In genomic region chrX:144536431-144536830, GRCm38 (mm10) we compare ENCODE assay signal across 21 mouse cellular contexts.
DNase-seq lines count a peak whose midpoint lies in the region; ATAC-seq lines count a peak whose summit lies in the region.
"Had no signal": no experiment of that assay in that cellular context is flagged by ENCODE, and none has a peak within 500 bp of the region (broad histone marks: within the 10 kb centered on the region; RNA-seq: fewer than 3 reads in every experiment).

No protein-coding gene starts in this region.

- no peak overlapping the region for H3K4me2 ChIP-seq in liver, embryonic 16.5 days (ENCODE audit: low read depth, low read length)
- H3K4me2 ChIP-seq: embryonic facial prominence, embryonic 15.5 days; heart, embryonic 12.5 days; hindbrain, embryonic 13.5 days; limb, embryonic 12.5 days; midbrain, embryonic 11.5 days had no signal

- H3K4me1 ChIP-seq in liver, embryonic 16.5 days (ENCODE audit: control insufficient read depth, low read depth, low read length), result no peaks in the 10 kb centered on the region
- H3K4me1 ChIP-seq: embryonic facial prominence, embryonic 15.5 days; heart, embryonic 12.5 days; hindbrain, embryonic 13.5 days; limb, embryonic 12.5 days had no signal

- H3K36me3 ChIP-seq in liver, embryonic 16.5 days (ENCODE audit: control insufficient read depth, insufficient read depth), result no peaks in the 10 kb centered on the region
- H3K36me3 ChIP-seq: embryonic facial prominence, embryonic 15.5 days; heart, embryonic 12.5 days; hindbrain, embryonic 13.5 days; limb, embryonic 12.5 days had no signal

- no peaks in the 10 kb centered on the region for H3K9me3 ChIP-seq in liver, embryonic 16.5 days (replicated peaks; ENCODE audit: control insufficient read depth, low read length)
- H3K9me3 ChIP-seq: embryonic facial prominence, embryonic 15.5 days; heart, embryonic 12.5 days; hindbrain, embryonic 13.5 days; limb, embryonic 12.5 days had no signal

- no peak overlapping the region for H3K27ac ChIP-seq in liver, embryonic 16.5 days (ENCODE audit: low read length)
- H3K27ac ChIP-seq: embryonic facial prominence, embryonic 15.5 days; hindbrain, embryonic 13.5 days; limb, embryonic 12.5 days; macrophage had no signal

- 44% methylated on average over 1 of the region's 1 CpGs for WGBS in liver, embryonic 16.5 days (ENCODE audit: insufficient replicate concordance)

- no peak overlapping the region for H3K4me3 ChIP-seq in liver, embryonic 16.5 days (ENCODE audit: low read depth, low read length)
- H3K4me3 ChIP-seq: embryonic facial prominence, embryonic 15.5 days; heart, embryonic 12.5 days; hindbrain, embryonic 13.5 days; limb, embryonic 12.5 days; myocyte had no signal

- DNase-seq in cerebellum, postnatal 10 days, result peak; percentile 5 to 11
- DNase-seq in cerebellum, adult 9-11 months, result no peak
- DNase-seq in left cerebral cortex, postnatal 4 days, result peak; percentile 0
- DNase-seq in left cerebral cortex, adult 8-10 months (ENCODE audit: low spot score in 2 of 2), result no peak
- DNase-seq in Muller cell, postnatal 12 days (ENCODE audit: inconsistent ontology term), result peak; percentile 0
- no peak for DNase-seq in urinary bladder, postnatal 4 days (ENCODE audit: low spot score in 2 of 2)
- no peak for DNase-seq in right cerebral cortex, postnatal 10 days (ENCODE audit: low spot score in 2 of 2)
- DNase-seq: adrenal gland, postnatal 14 days; cerebellum, adult 11 months; kidney, adult 11 months; thymus, postnatal 14 days had no signal

- H3K27me3 ChIP-seq in liver, embryonic 16.5 days (ENCODE audit: control insufficient read depth, insufficient read depth, low read depth, low read length), result no peaks in the 10 kb centered on the region
- H3K27me3 ChIP-seq: embryonic facial prominence, embryonic 15.5 days; heart, embryonic 12.5 days; hindbrain, embryonic 13.5 days; limb, embryonic 12.5 days had no signal

- no peak overlapping the region for H3K9ac ChIP-seq in liver, embryonic 16.5 days (ENCODE audit: low read depth, low read length)
- H3K9ac ChIP-seq: embryonic facial prominence, embryonic 15.5 days; heart, embryonic 12.5 days; hindbrain, embryonic 13.5 days; limb, embryonic 12.5 days had no signal

- intact Hi-C loops in left cerebral cortex, postnatal 4 days (cut with DNase I), result no loop called here

- peak; percentile 84 for ATAC-seq in liver, embryonic 16.5 days (ENCODE audit: low read depth)
- ATAC-seq: activated CD4-positive, CD25-positive, alpha-beta regulatory T cell, adult 4 months; Patski had no signal

Comparison
In these comparisons a context has a peak if more than half of its experiments do, and no peak if none do; other contexts are left out.
1. DNase-seq: peak in cerebellum, postnatal 10 days (2 of 2), left cerebral cortex, postnatal 4 days (single experiment) and Muller cell, postnatal 12 days (single experiment); none in cerebellum, adult 9-11 months (single experiment), left cerebral cortex, adult 8-10 months (0 of 2), urinary bladder, postnatal 4 days (0 of 2) and right cerebral cortex, postnatal 10 days (0 of 2).